Mouse (Mus musculus) heart, postnatal 0 days (tissue): ENCODE data around the gene Ttll3. TPM values are rescaled to one million over a fixed set of nuclear protein-coding genes. Genes with fewer than 3 reads are reported as not detected.

ENCODE experiments used
- ATAC-seq: fragments of 200-750 bp; cut with Nextera tagmentation; 2 replicates; pipeline ENCODE4 v1.8.0; 2017; ENCODE audit warnings: low read depth, moderate number of reproducible peaks, moderate library complexity; ENCODE audit not compliant: insufficient read depth
- DNase-seq: peaks from one replicate; pipeline ENCODE4 v3.0.0-alpha.2; 2016; ENCODE audit warnings: low spot score
- H3K27ac ChIP-seq: fragments of 300-500 bp; sonication (generic); 2 replicates; pipeline ENCODE4 v1.5.1; 2014; ENCODE audit warnings: low read depth, mild to moderate bottlenecking
- H3K27me3 ChIP-seq: fragments of 300-500 bp; sonication (generic); 2 replicates; pipeline ENCODE4 v1.6.1; 2014; ENCODE audit warnings: low read length, mixed read lengths; ENCODE audit not compliant: control insufficient read depth, insufficient read depth
- H3K36me3 ChIP-seq: fragments of 300-500 bp; sonication (generic); replicated peaks from 2 replicates; pipeline ENCODE4 v1.6.1; 2014; ENCODE audit warnings: low read length, mixed read lengths; ENCODE audit not compliant: control insufficient read depth, insufficient read depth
- H3K4me1 ChIP-seq: fragments of 300-500 bp; sonication (generic); 2 replicates; pipeline ENCODE4 v1.6.1; 2014; ENCODE audit warnings: antibody characterized with exemption; ENCODE audit not compliant: control insufficient read depth, insufficient read depth
- H3K4me2 ChIP-seq: fragments of 300-500 bp; sonication (generic); 2 replicates; pipeline ENCODE4 v1.6.1; 2014; ENCODE audit warnings: low read depth, mild to moderate bottlenecking, low read length, moderate library complexity
- H3K4me3 ChIP-seq: fragments of 300-500 bp; sonication (generic); 2 replicates; pipeline ENCODE4 v1.5.1; 2014; ENCODE audit warnings: low read depth, low read length
- H3K9ac ChIP-seq: fragments of 300-500 bp; sonication (generic); replicated peaks from 2 replicates; pipeline ENCODE4 v1.6.1; 2014; ENCODE audit warnings: low read depth, low read length, mixed read lengths
- H3K9me3 ChIP-seq: fragments of 300-500 bp; sonication (generic); replicated peaks from 2 replicates; pipeline ENCODE4 v1.6.1; 2016; ENCODE audit warnings: low read length; ENCODE audit not compliant: control insufficient read depth
- CTCF ChIP-seq: IDR thresholded peaks from 2 replicates; pipeline ENCODE4 v1.5.1; 2016; ENCODE audit warnings: antibody characterized with exemption, control low read depth, low read depth
- EP300 ChIP-seq: IDR thresholded peaks from 2 replicates; pipeline ENCODE4 v1.6.1; 2016; ENCODE audit warnings: antibody characterized with exemption, low read depth
- WGBS: fragments of 180-500 bp; shearing (Covaris S2); extraction: QIAGEN DNeasy Blood & Tissue Kit; methylation state at CpG from one replicate; pipeline ENCODE4 v1.1.7; 2014; 5-methylcytosine and 5-hydroxymethylcytosine counted together
- polyA plus RNA-seq: library from polyadenylated mRNA; unstranded; fragments of >200 nt; fragmentation: Nextera tagmentation; extraction: Ambion mirVana; gene quantifications from 2 replicates; pipeline ENCODE4 v1.2.1, GENCODE M21; 2015
- total RNA-seq: library from RNA; depleted of rRNA; stranded (reverse); fragments of >200 nt; gene quantifications from 2 replicates; pipeline ENCODE4 v1.2.3, GENCODE M21; 2014; ENCODE audit warnings: low replicate concordance

Ttll3 gene
- total and polyA plus RNA-seq, 2 experiments from 2014 or later = 0.64 to 10.4 TPM

- Histone ChIP-seq H3K27me3 (no peaks in the 10 kb centered on the region), H3K9me3 (no peaks in the 10 kb centered on the region), H3K4me3 (no peak overlapping the region), H3K27ac (no peak overlapping the region), H3K9ac (no peak overlapping the region), H3K4me2 (no peak overlapping the region), H3K4me1 (no peaks in the 10 kb centered on the region), H3K36me3 (no peaks in the 10 kb centered on the region)
- TF ChIP-seq CTCF (no peak), EP300 (no peak)
- DNase-seq (no peak), ATAC-seq (no peak)
- 60% methylated on average over 3 of the region's 3 CpGs for WGBS
These were observed 42.7 kb downstream of the Ttll3 start for GRCm38 (mm10) chr6:113431801-113432200.

DNA sequence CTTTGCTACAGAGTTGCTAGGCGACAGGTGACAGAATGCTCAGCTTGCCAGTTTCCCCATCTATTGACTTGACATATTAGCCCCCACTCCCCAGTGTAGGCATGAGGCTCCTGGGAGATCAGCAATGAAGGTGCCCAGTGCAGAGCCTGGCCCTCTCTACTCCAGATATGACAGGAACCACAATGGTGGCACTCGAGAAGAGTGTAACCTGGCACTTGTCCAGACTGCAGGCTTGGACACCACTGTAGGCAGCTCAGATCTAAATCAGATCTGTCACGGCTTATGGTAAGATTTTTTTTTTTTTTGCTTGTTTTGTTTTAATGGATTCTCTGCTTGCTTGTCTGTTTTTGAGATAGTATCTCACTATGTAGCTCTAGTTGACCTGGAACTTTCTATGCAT lies 44.6 kb downstream of the Ttll3 start:
- Histone ChIP-seq H3K36me3 (no peaks in the 10 kb centered on the region), H3K4me2 (no peak overlapping the region), H3K4me1 (no peaks in the 10 kb centered on the region), H3K9me3 (no peaks in the 10 kb centered on the region), H3K27me3 (no peaks in the 10 kb centered on the region), H3K27ac (no peak overlapping the region), H3K4me3 (no peak overlapping the region), H3K9ac (no peak overlapping the region)
- no peak for DNase-seq
- no peak for ATAC-seq
- TF ChIP-seq EP300 (no peak), CTCF (no peak)
- 51% methylated on average over 3 of the region's 3 CpGs for WGBS

DNA sequence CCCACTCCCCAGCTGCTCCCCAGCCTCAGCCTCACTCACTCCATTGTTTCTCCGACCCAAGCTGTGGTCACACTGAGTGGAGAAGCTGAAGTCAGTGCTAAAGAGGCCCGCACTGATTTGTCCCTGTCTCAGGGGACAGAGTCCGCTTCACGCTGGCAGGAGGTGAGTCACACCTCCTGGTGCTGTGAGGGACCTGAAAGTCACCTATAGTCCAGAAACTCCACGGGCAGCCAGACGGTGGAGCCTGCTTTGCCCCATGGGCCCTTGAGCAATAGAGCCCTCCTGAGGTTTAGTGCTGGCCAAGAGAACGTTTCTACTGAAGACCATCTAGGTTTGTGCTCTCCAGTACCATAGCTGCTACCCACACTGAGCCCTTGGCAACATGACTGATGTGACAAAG lies 45.6 kb downstream of the Ttll3 start:
- H3K27me3 ChIP-seq = no peaks in the 10 kb centered on the region
- no peak overlapping the region for H3K27ac ChIP-seq
- WGBS = 60% methylated on average over 7 of the region's 7 CpGs
- no peaks in the 10 kb centered on the region for H3K36me3 ChIP-seq
- no peak overlapping the region for H3K4me3 ChIP-seq
- H3K4me2 ChIP-seq = no peak overlapping the region
- no peak overlapping the region for H3K9ac ChIP-seq
- DNase-seq (no peak), ATAC-seq (no peak)
- H3K4me1 ChIP-seq = no peaks in the 10 kb centered on the region
- TF ChIP-seq EP300 (no peak), CTCF (no peak)
- no peaks in the 10 kb centered on the region for H3K9me3 ChIP-seq

GRCm38 (mm10) chr6:113435664-113436205 lies 46.7 kb downstream of the Ttll3 start, which contains the start of gene Cidec:
Gene Cidec (minus strand): TSS chr6:113435760.
- ATAC-seq = no peak
- no peak for TF ChIP-seq EP300
- TF ChIP-seq CTCF = no peak
- Histone ChIP-seq H3K9ac (no peak within 1 kb of the TSS), H3K27me3 (no peaks in the 10 kb centered on the region), H3K4me1 (no peaks in the 10 kb centered on the region), H3K9me3 (no peaks in the 10 kb centered on the region), H3K36me3 (no peaks in the 10 kb centered on the region), H3K27ac (no peak within 1 kb of the TSS), H3K4me2 (no peak within 1 kb of the TSS), H3K4me3 (no peak within 1 kb of the TSS)
- WGBS = 67% methylated on average over 9 of the region's 9 CpGs
- no peak for DNase-seq

- no peaks in the 10 kb centered on the region for H3K36me3 ChIP-seq
- no peak for ATAC-seq
- H3K27me3 ChIP-seq = no peaks in the 10 kb centered on the region
- H3K4me3 ChIP-seq = no peak overlapping the region
- no peaks in the 10 kb centered on the region for H3K4me1 ChIP-seq
- 64% methylated on average over 12 of the region's 12 CpGs for WGBS
- no peak for DNase-seq
- no peak overlapping the region for H3K4me2 ChIP-seq
- H3K9ac ChIP-seq = no peak overlapping the region
- H3K27ac ChIP-seq = no peak overlapping the region
- H3K9me3 ChIP-seq = no peaks in the 10 kb centered on the region
- no peak for TF ChIP-seq EP300
- no peak for TF ChIP-seq CTCF
These were observed 48.1 kb downstream of the Ttll3 start for GRCm38 (mm10) chr6:113437135-113437534.
